Mouse (Mus musculus): ENCODE measurements around the gene Wdr25. TPM values are rescaled to one million over a fixed set of nuclear protein-coding genes. Genes with fewer than 3 reads are reported as not detected.

The Wdr25 gene
- polyA plus RNA-seq, 1 experiment: not detected

GRCm38 (mm10) chr12:108917509-108917908 is 24.1 kb downstream of the Wdr25 start:
- no peak overlapping the region for H3K4me3 ChIP-seq (ENCODE audit: insufficient read depth, low read depth, low read length)
- no peak overlapping the region for H3K27ac ChIP-seq (ENCODE audit: insufficient read depth, low read depth, low read length)
- H3K4me1 ChIP-seq (ENCODE audit: control insufficient read depth, insufficient read depth, low read length): peaks cover 37% of the 10 kb centered on the region
- TF ChIP-seq POLR2A (IDR thresholded peaks at IDR 0.05; ENCODE audit: insufficient read depth, low read depth, low read length) (no peak), CTCF (IDR thresholded peaks at IDR 0.05; ENCODE audit: insufficient read depth, low read depth, low read length) (no peak)
- 58% methylated on average over 9 of the region's 9 CpGs for whole genome bisulfite sequencing

GRCm38 (mm10) chr12:108918753-108919152 is 25.3 kb downstream of the Wdr25 start:
- TF ChIP-seq CTCF (IDR thresholded peaks at IDR 0.05; ENCODE audit: insufficient read depth, low read depth, low read length): no peak
- TF ChIP-seq POLR2A (IDR thresholded peaks at IDR 0.05; ENCODE audit: insufficient read depth, low read depth, low read length): no peak
- H3K4me3 ChIP-seq (ENCODE audit: insufficient read depth, low read depth, low read length): no peak overlapping the region
- peaks cover 34% of the 10 kb centered on the region for H3K4me1 ChIP-seq (ENCODE audit: control insufficient read depth, insufficient read depth, low read length)
- H3K27ac ChIP-seq (ENCODE audit: insufficient read depth, low read depth, low read length): no peak overlapping the region
- 70% methylated on average over 4 of the region's 4 CpGs for WGBS

DNA sequence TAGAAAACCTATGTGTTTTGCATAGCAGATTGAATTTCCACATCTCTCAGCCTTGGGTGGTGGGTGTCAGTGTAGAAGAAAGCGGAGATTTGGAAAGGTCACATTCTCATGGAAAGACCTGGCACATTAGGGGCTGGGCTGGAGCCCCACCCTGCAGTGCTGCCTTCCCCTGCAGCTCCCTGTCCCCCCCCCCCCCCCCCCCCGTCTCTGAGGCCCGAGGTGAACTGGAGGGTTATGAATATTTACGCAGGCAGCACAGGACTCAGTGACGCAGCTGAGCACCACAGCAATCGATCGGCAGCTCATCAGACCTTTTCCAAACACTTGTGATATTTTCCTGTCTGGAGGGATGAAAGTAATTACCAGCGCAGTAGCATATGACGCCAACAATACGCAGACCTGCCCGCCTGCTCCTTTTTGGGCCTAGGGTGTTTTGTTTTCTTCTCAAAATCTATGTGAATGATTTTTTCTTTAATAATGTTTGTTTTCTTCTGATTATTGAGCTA is 33.2 kb downstream of the Wdr25 start:
- TF ChIP-seq POLR2A (IDR thresholded peaks at IDR 0.05; ENCODE audit: insufficient read depth, low read depth, low read length) (no peak), CTCF (IDR thresholded peaks at IDR 0.05; ENCODE audit: insufficient read depth, low read depth, low read length) (no peak)
- H3K4me3 ChIP-seq (ENCODE audit: insufficient read depth, low read depth, low read length): no peak overlapping the region
- WGBS: 75% methylated on average over 9 of the region's 11 CpGs
- H3K27ac ChIP-seq (ENCODE audit: insufficient read depth, low read depth, low read length): no peak overlapping the region
- peaks cover 7% of the 10 kb centered on the region for H3K4me1 ChIP-seq (ENCODE audit: control insufficient read depth, insufficient read depth, low read length)

GRCm38 (mm10) chr12:108928249-108928648 is 34.8 kb downstream of the Wdr25 start:
- 100% methylated on average over 2 of the region's 2 CpGs for WGBS
- H3K27ac ChIP-seq (ENCODE audit: insufficient read depth, low read depth, low read length): no peak overlapping the region
- H3K4me3 ChIP-seq (ENCODE audit: insufficient read depth, low read depth, low read length): no peak overlapping the region
- TF ChIP-seq CTCF (IDR thresholded peaks at IDR 0.05; ENCODE audit: insufficient read depth, low read depth, low read length) (no peak), POLR2A (IDR thresholded peaks at IDR 0.05; ENCODE audit: insufficient read depth, low read depth, low read length) (no peak)
- peaks cover 8% of the 10 kb centered on the region for H3K4me1 ChIP-seq (ENCODE audit: control insufficient read depth, insufficient read depth, low read length)

GRCm38 (mm10) chr12:108929475-108929874 is 36.0 kb downstream of the Wdr25 start:
- 64% methylated on average over 3 of the region's 3 CpGs for WGBS
- TF ChIP-seq CTCF (IDR thresholded peaks at IDR 0.05; ENCODE audit: insufficient read depth, low read depth, low read length): no peak
- TF ChIP-seq POLR2A (IDR thresholded peaks at IDR 0.05; ENCODE audit: insufficient read depth, low read depth, low read length): no peak
- no peak overlapping the region for H3K27ac ChIP-seq (ENCODE audit: insufficient read depth, low read depth, low read length)
- peaks cover 14% of the 10 kb centered on the region for H3K4me1 ChIP-seq (ENCODE audit: control insufficient read depth, insufficient read depth, low read length)
- no peak overlapping the region for H3K4me3 ChIP-seq (ENCODE audit: insufficient read depth, low read depth, low read length)

DNA sequence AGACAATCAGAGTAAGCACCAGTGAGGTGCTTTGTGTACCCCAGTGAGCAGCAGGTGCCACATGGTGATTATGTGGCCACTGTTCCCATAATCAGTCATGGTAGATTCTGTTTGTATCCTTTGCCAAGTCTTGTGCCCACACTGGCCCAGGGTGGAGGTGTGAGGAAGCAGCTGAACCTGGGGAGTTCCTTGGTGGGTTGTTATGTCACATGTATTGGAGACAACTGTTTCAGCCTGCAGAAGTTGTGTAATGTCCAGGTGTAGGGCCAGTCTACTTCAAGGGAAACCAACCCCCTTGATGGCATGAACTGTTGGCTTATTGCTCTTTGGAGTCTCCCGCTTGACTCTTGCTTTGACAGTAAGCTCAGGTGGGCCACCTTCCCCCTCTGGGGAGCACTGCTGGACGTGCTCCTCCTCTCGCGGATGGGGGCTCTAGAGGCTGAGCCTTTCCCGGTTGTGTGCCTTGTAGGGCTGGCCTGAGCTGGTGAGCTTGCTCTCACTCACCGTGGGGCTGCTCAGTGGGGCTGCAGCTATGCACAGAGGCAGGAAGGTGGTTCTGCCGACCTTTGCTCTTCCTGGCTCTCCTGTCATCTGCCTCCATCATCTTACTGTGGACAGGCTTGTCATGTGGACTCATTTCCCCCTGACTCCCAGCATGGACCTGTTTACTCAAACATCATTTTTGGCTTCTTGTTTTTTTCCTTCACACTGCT is 38.1 kb downstream of the Wdr25 start:
- WGBS: 77% methylated on average over 7 of the region's 7 CpGs
- H3K27ac ChIP-seq (ENCODE audit: insufficient read depth, low read depth, low read length): no peak overlapping the region
- TF ChIP-seq POLR2A (IDR thresholded peaks at IDR 0.05; ENCODE audit: insufficient read depth, low read depth, low read length) (no peak), CTCF (IDR thresholded peaks at IDR 0.05; ENCODE audit: insufficient read depth, low read depth, low read length) (no peak)
- H3K4me1 ChIP-seq (ENCODE audit: control insufficient read depth, insufficient read depth, low read length): peaks cover 19% of the 10 kb centered on the region
- H3K4me3 ChIP-seq (ENCODE audit: insufficient read depth, low read depth, low read length): no peak overlapping the region

- Histone ChIP-seq H3K27ac (ENCODE audit: insufficient read depth, low read depth, low read length) (no peak overlapping the region), H3K4me3 (ENCODE audit: insufficient read depth, low read depth, low read length) (no peak overlapping the region), H3K4me1 (ENCODE audit: control insufficient read depth, insufficient read depth, low read length) (peaks cover 22% of the 10 kb centered on the region)
- TF ChIP-seq CTCF (IDR thresholded peaks at IDR 0.05; ENCODE audit: insufficient read depth, low read depth, low read length) (no peak), POLR2A (IDR thresholded peaks at IDR 0.05; ENCODE audit: insufficient read depth, low read depth, low read length) (no peak)
- WGBS: 55% methylated on average over 3 of the region's 3 CpGs
These were observed 38.7 kb downstream of the Wdr25 start for GRCm38 (mm10) chr12:108932113-108932512.

DNA sequence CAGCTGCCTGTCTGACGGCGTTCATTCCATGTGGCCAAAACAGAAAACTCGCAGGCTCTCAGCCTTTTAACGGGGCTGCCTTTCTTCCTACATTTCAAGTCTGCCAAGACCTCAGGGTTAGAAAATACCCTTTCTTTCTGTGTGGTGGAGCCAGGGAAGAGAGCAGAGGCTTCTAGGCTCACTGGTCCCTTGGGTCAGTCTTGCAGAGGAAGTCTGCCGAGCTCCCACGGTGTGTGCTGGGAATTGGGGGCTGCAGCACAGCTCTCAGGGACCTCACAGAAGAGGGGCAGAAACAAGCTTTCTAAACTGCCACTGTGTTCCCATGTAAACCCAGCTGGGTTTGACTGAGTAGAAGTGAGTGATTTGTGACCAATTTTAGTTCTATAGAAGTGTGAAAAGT is 40.8 kb downstream of the Wdr25 start:
- 73% methylated on average over 6 of the region's 6 CpGs for WGBS
- Histone ChIP-seq H3K4me1 (ENCODE audit: control insufficient read depth, insufficient read depth, low read length) (peaks cover 30% of the 10 kb centered on the region), H3K4me3 (ENCODE audit: insufficient read depth, low read depth, low read length) (no peak overlapping the region), H3K27ac (ENCODE audit: insufficient read depth, low read depth, low read length) (no peak overlapping the region)
- TF ChIP-seq POLR2A (IDR thresholded peaks at IDR 0.05; ENCODE audit: insufficient read depth, low read depth, low read length): no peak
- TF ChIP-seq CTCF (IDR thresholded peaks at IDR 0.05; ENCODE audit: insufficient read depth, low read depth, low read length): no peak

GRCm38 (mm10) chr12:108936834-108937233 is 43.4 kb downstream of the Wdr25 start:
- H3K4me3 ChIP-seq (ENCODE audit: insufficient read depth, low read depth, low read length): no peak overlapping the region
- WGBS: 20% methylated on average over 6 of the region's 6 CpGs
- TF ChIP-seq POLR2A (IDR thresholded peaks at IDR 0.05; ENCODE audit: insufficient read depth, low read depth, low read length) (no peak), CTCF (IDR thresholded peaks at IDR 0.05; ENCODE audit: insufficient read depth, low read depth, low read length) (no peak)

More at GRCm38 (mm10) chr12:108936834-108937233, 43.4 kb downstream of the Wdr25 start:
- Histone ChIP-seq H3K4me1 (ENCODE audit: control insufficient read depth, insufficient read depth, low read length) (peaks cover 32% of the 10 kb centered on the region), H3K27ac (ENCODE audit: insufficient read depth, low read depth, low read length) (peak overlapping the region; percentile 8; the same call in 1 of the 2 replicates)

All from olfactory bulb, adult 2 months (tissue).